8 mouse cellular contexts compared by ENCODE assay signal in the genomic region with DNA sequence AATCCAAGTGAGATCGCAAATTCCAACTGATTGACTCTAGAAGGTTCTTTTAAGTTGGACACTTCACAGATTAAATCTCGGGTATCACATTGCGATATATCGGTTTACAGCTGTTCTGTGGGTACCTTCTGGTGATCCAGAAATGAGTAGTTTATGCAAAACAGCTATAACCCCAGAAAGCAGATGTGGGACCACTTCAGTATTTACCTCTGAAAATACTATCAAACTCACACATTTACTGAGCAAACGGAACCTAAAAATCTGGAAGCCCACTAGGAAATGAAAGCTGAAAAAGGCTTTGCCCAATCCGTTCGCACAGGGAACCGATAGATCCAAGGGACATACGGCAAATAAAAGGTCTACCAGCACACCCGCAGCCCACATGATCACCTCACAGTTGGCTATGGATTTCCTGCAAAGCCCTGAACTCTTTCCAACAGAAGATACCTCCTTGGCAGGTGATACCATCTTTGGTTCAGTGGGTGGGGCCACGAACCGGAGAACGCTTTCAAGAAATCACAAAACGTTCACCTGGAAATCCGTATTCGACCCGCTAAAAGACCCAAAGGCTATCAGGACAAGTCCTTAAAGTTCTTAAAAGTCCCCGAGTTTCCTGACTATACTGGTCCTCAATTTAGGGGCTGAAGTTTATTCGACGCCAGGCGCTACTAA. TPM values are rescaled to one million over a fixed set of nuclear protein-coding genes. Genes with fewer than 3 reads are reported as not detected.
DNase-seq lines count a peak whose midpoint lies in the region; ATAC-seq and TF ChIP-seq lines count a peak whose summit lies in the region.

No protein-coding gene starts in this region.

- peak overlapping the region; percentile 92 for H3K4me2 ChIP-seq in lung, embryonic 14.5 days
- H3K4me2 ChIP-seq in hindbrain, embryonic 12.5 days (replicated peaks), result peak overlapping the region; percentile 89

- no peak for DNase-seq in lung, embryonic 14.5 days
- DNase-seq in lung, postnatal 4 days, result no peak
- DNase-seq in cerebellum, adult 9-11 months, result peak; percentile 69
- no peak for DNase-seq in frontal cortex, postnatal 14 days (ENCODE audit: low spot score in 2 of 2)
- no peak for DNase-seq in urinary bladder, postnatal 4 days (ENCODE audit: low spot score in 2 of 2)
- DNase-seq in adrenal gland, postnatal 14 days, result no peak

- ATAC-seq in lung, embryonic 14.5 days (ENCODE audit: insufficient read depth), result no peak
- ATAC-seq in hindbrain, embryonic 12.5 days (ENCODE audit: low FRiP score), result no peak
- 0 out of 2 replicates have a peak, but pooled peaks have one; percentile 4 for ATAC-seq in megakaryocyte, adult 5-6 weeks (ENCODE audit: poor library complexity, severe bottlenecking)

- peak overlapping the region; percentile 60 for H3K4me3 ChIP-seq in lung, embryonic 14.5 days (ENCODE audit: low read depth, low read length)
- H3K4me3 ChIP-seq in hindbrain, embryonic 12.5 days, result peak overlapping the region; percentile 66

- no peak for TF ChIP-seq CTCF in lung, embryonic 14.5 days (IDR thresholded peaks at IDR 0.05; ENCODE audit: low read depth)

- WGBS in lung, embryonic 14.5 days, result 16% methylated on average over 21 of the region's 21 CpGs
- 23% methylated on average over 21 of the region's 21 CpGs for WGBS in hindbrain, embryonic 12.5 days

- peak overlapping the region; percentile 91 for H3K27ac ChIP-seq in lung, embryonic 14.5 days (ENCODE audit: low read depth)
- H3K27ac ChIP-seq in hindbrain, embryonic 12.5 days, result peak overlapping the region; percentile 88

- H3K4me1 ChIP-seq in lung, embryonic 14.5 days (ENCODE audit: insufficient read depth), result no peaks in the 10 kb centered on the region
- H3K4me1 ChIP-seq in hindbrain, embryonic 12.5 days, result peaks cover 40% of the 10 kb centered on the region

- no peaks in the 10 kb centered on the region for H3K36me3 ChIP-seq in lung, embryonic 14.5 days (ENCODE audit: insufficient read depth)
- no peaks in the 10 kb centered on the region for H3K36me3 ChIP-seq in hindbrain, embryonic 12.5 days

- no peaks in the 10 kb centered on the region for H3K27me3 ChIP-seq in lung, embryonic 14.5 days (ENCODE audit: insufficient read depth, low read length)
- H3K27me3 ChIP-seq in hindbrain, embryonic 12.5 days, result no peaks in the 10 kb centered on the region

- H3K9me3 ChIP-seq in lung, embryonic 14.5 days (ENCODE audit: low read depth, low read length), result no peaks in the 10 kb centered on the region
- H3K9me3 ChIP-seq in hindbrain, embryonic 12.5 days (replicated peaks), result no peaks in the 10 kb centered on the region

- peak overlapping the region; percentile 64 for H3K9ac ChIP-seq in lung, embryonic 14.5 days
- H3K9ac ChIP-seq in hindbrain, embryonic 12.5 days, result peak overlapping the region; percentile 76

RNA-seq across cellular contexts. Expression of a gene that starts 1.0 kb away (rescaled TPM):
- polyA plus RNA-seq in lung, embryonic 14.5 days (2014; fragmentation: Nextera tagmentation; extraction: Ambion mirVana), result 23.6 and 23.8 TPM in 2 replicates
- 14.7 and 16.1 TPM in 2 replicates for polyA plus RNA-seq in hindbrain, embryonic 12.5 days (2016; fragmentation: Nextera tagmentation; extraction: Ambion mirVana)
- total RNA-seq in megakaryocyte, adult 5-6 weeks (2015), result 40.7 and 45.3 TPM in 2 replicates
- total RNA-seq in megakaryocyte, adult 5-6 weeks (2017), result 35.4 and 42.0 TPM in 2 replicates
- total RNA-seq in adrenal gland, postnatal 14 days (2021), result 17.5 and 20.0 TPM in 2 replicates

RNA-seq across cellular contexts. Expression of a gene that starts 23.9 kb away (rescaled TPM):
- not detected in 2 replicates for polyA plus RNA-seq in lung, embryonic 14.5 days (2014; fragmentation: Nextera tagmentation; extraction: Ambion mirVana)
- not detected in 2 replicates for polyA plus RNA-seq in hindbrain, embryonic 12.5 days (2016; fragmentation: Nextera tagmentation; extraction: Ambion mirVana)
- 2.3 TPM in 1 of 2 replicates, not detected in the other for total RNA-seq in megakaryocyte, adult 5-6 weeks (2015)
- not detected in 2 replicates for total RNA-seq in megakaryocyte, adult 5-6 weeks (2017)
- not detected in 2 replicates for total RNA-seq in adrenal gland, postnatal 14 days (2021)

RNA-seq across cellular contexts. Expression of a gene that starts 43.2 kb away (rescaled TPM):
- polyA plus RNA-seq in lung, embryonic 14.5 days (2014; fragmentation: Nextera tagmentation; extraction: Ambion mirVana), result 31.9 and 32.1 TPM in 2 replicates
- 19.2 and 20.2 TPM in 2 replicates for polyA plus RNA-seq in hindbrain, embryonic 12.5 days (2016; fragmentation: Nextera tagmentation; extraction: Ambion mirVana)
- 10.3 and 12.7 TPM in 2 replicates for total RNA-seq in megakaryocyte, adult 5-6 weeks (2015)
- 6.3 and 6.4 TPM in 2 replicates for total RNA-seq in megakaryocyte, adult 5-6 weeks (2017)
- 21.8 and 29.2 TPM in 2 replicates for total RNA-seq in adrenal gland, postnatal 14 days (2021)

RNA-seq across cellular contexts. Expression of a gene that starts 48.9 kb away (rescaled TPM):
- polyA plus RNA-seq in lung, embryonic 14.5 days (2014; fragmentation: Nextera tagmentation; extraction: Ambion mirVana), result 14.9 TPM in 2 replicates
- polyA plus RNA-seq in hindbrain, embryonic 12.5 days (2016; fragmentation: Nextera tagmentation; extraction: Ambion mirVana), result 8.9 and 9.5 TPM in 2 replicates
- 18.0 and 18.2 TPM in 2 replicates for total RNA-seq in megakaryocyte, adult 5-6 weeks (2015)
- 14.1 and 16.2 TPM in 2 replicates for total RNA-seq in megakaryocyte, adult 5-6 weeks (2017)
- total RNA-seq in adrenal gland, postnatal 14 days (2021), result 16.7 and 20.1 TPM in 2 replicates
